Mouse (Mus musculus): ENCODE measurements around the gene Sppl3.

DNA sequence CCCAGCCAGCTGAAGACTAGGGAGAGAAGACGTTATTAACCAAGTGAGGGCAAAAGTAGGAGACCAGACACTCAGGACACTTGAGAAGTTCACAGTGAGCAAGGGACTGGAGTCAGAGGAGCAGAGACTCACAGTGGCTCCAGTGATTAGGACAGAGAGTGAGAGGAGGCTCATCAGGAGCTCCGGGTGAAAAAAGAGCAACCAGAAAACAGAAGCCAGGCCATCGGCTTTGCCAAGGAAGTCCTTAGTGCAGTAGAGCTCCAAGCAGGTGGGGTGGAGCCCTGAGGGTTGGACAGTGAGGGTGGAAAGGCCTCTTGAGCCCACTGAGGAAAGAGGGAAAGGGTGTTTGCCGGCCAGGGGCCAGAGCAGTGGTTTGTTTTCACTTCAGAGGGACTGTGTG lies 7.9 kb downstream of the Sppl3 start:
- TF ChIP-seq CTCF (IDR thresholded peaks at IDR 0.05; ENCODE audit: control insufficient read depth, insufficient read depth, insufficient replicate concordance, low read depth, low read length), result no peak
- no peak for TF ChIP-seq POLR2A (IDR thresholded peaks at IDR 0.05; ENCODE audit: control insufficient read depth, low read depth, low read length)
